Mouse (Mus musculus) limb, embryonic 13.5 days (tissue): Measurements from ENCODE around the gene Cdc37. TPM values are rescaled to one million over a fixed set of nuclear protein-coding genes. Genes with fewer than 3 reads are reported as not detected.

Source experiments
- ATAC-seq: fragments of 200-750 bp; cut with Nextera tagmentation; 2 replicates; pipeline ENCODE4 v1.8.0; 2017; ENCODE audit warnings: low read depth, moderate number of reproducible peaks, moderate TSS enrichment; ENCODE audit not compliant: low FRiP score
- H3K27ac ChIP-seq: fragments of 300-500 bp; sonication (generic); 2 replicates; pipeline ENCODE4 v1.5.1; 2015; ENCODE audit warnings: inconsistent platforms, mild to moderate bottlenecking, moderate library complexity
- H3K27me3 ChIP-seq: fragments of 300-500 bp; sonication (generic); 2 replicates; pipeline ENCODE4 v1.6.1; 2015; ENCODE audit warnings: mild to moderate bottlenecking, inconsistent platforms
- H3K36me3 ChIP-seq: fragments of 300-500 bp; sonication (generic); 2 replicates; pipeline ENCODE4 v1.6.1; 2015; ENCODE audit warnings: inconsistent platforms, mild to moderate bottlenecking, moderate library complexity
- H3K4me1 ChIP-seq: fragments of 300-500 bp; sonication (generic); 2 replicates; pipeline ENCODE4 v1.6.1; 2015; ENCODE audit warnings: inconsistent platforms
- H3K4me2 ChIP-seq: fragments of 300-500 bp; sonication (generic); replicated peaks from 2 replicates; pipeline ENCODE4 v1.6.1; 2015; ENCODE audit warnings: inconsistent platforms, mild to moderate bottlenecking, moderate library complexity
- H3K4me3 ChIP-seq: fragments of 300-500 bp; sonication (generic); 2 replicates; pipeline ENCODE4 v1.5.1; 2015; ENCODE audit warnings: moderate library complexity, mild to moderate bottlenecking, inconsistent platforms
- H3K9ac ChIP-seq: fragments of 300-500 bp; sonication (generic); 2 replicates; pipeline ENCODE4 v1.6.1; 2015; ENCODE audit warnings: mild to moderate bottlenecking, inconsistent platforms
- H3K9me3 ChIP-seq: fragments of 300-500 bp; sonication (generic); 2 replicates; pipeline ENCODE4 v1.6.1; 2016; ENCODE audit warnings: inconsistent platforms
- WGBS: fragments of 180-500 bp; shearing (Covaris S2); methylation state at CpG from one replicate; pipeline ENCODE4 v1.1.7; 2015; 5-methylcytosine and 5-hydroxymethylcytosine counted together
- polyA plus RNA-seq: library from polyadenylated mRNA; unstranded; fragments of >200 nt; fragmentation: Nextera tagmentation; extraction: Ambion mirVana; gene quantifications from 2 replicates; pipeline ENCODE4 v1.2.1, GENCODE M21; 2015

The Cdc37 gene
- polyA plus RNA-seq, 1 experiment from 2014 or later = 320 TPM

DNA sequence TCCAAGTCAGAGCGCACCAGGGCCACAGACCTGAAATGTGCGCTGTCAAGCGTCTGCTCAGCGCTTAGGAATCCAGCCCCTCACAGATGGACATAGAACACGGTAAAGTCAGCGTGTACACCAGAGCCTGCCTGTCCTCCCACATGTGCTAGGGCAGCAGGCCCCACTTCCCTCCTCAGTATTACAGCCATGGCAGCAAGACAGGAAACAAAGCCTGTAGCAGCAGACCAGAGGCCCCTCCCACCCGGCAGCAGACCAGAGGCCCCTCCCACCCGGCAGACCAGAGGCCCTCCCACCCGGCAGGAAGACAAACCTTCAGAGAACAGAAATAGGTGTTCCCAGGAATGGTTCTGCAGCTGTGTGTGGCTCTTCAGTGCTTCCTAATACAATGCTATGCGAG, 3.1 kb downstream of the Cdc37 start:
- Histone ChIP-seq H3K4me1 (peaks cover 34% of the 10 kb centered on the region), H3K9ac (peak overlapping the region; percentile 63), H3K27ac (no peak overlapping the region), H3K9me3 (no peaks in the 10 kb centered on the region), H3K4me3 (peak overlapping the region; percentile 23), H3K27me3 (no peaks in the 10 kb centered on the region), H3K36me3 (peaks cover 54% of the 10 kb centered on the region), H3K4me2 (peak overlapping the region; percentile 96)
- ATAC-seq = no peak
- WGBS = 42% methylated on average over 10 of the region's 10 CpGs

DNA sequence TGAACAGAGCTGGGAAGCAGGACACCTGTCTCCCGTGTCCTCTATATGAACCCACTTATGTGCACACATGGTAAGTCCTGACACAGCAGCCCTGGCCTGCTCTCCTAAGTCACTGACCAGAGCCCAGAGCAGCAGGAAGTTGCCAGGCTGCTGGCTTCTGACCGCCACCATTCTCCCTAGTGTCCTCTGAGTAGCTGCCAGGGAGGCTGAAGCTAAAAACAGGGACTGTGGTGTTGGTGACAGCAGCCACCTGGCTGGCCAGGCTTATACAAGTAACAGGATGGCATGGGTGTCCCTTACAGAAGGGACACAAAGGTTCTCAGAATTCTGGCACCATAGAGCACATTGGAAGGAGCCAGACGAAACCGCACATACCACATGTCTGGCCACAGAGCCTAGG, 4.4 kb downstream of the Cdc37 start:
- ATAC-seq = no peak
- Histone ChIP-seq H3K4me2 (no peak overlapping the region), H3K4me3 (no peak overlapping the region), H3K27ac (no peak overlapping the region), H3K9me3 (no peaks in the 10 kb centered on the region), H3K27me3 (no peaks in the 10 kb centered on the region), H3K36me3 (peaks cover 67% of the 10 kb centered on the region), H3K9ac (no peak overlapping the region), H3K4me1 (peaks cover 34% of the 10 kb centered on the region)
- 93% methylated on average over 4 of the region's 4 CpGs for WGBS

GRCm38 (mm10) chr9:21144361-21144760, 5.4 kb downstream of the Cdc37 start:
- 89% methylated on average over 3 of the region's 3 CpGs for WGBS

GRCm38 (mm10) chr9:21141922-21142321, 7.9 kb downstream of the Cdc37 start:
- H3K4me2 ChIP-seq = no peak overlapping the region
- H3K36me3 ChIP-seq = peaks cover 97% of the 10 kb centered on the region
- 90% methylated on average over 14 of the region's 14 CpGs for WGBS

More at GRCm38 (mm10) chr9:21144361-21144760, 5.4 kb downstream of the Cdc37 start:
- Histone ChIP-seq H3K27me3 (no peaks in the 10 kb centered on the region), H3K4me1 (peaks cover 32% of the 10 kb centered on the region), H3K9me3 (no peaks in the 10 kb centered on the region), H3K27ac (no peak overlapping the region), H3K9ac (no peak overlapping the region), H3K4me3 (no peak overlapping the region), H3K36me3 (peaks cover 78% of the 10 kb centered on the region), H3K4me2 (no peak overlapping the region)
- no peak for ATAC-seq

DNA sequence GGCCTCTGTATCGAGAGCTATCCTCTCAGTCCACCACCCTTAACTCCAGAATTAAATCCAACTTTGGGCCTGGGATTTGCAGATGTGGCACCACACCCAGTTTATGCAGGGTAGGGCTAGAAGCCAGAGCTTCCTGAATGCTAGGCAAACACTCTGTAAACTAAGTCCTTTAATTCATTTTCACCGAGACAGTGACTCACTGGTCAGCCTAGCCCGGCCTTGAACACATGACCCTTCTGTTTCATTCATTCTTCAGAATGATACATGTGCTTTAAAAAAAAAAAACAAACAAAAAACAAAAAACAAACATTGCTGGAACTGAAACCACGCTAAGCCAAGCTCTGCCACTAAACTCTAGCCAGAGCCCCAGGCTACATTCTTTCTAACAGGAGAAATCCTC, 11.4 kb downstream of the Cdc37 start:
- no peak overlapping the region for H3K27ac ChIP-seq
- no peak overlapping the region for H3K4me2 ChIP-seq
- no peak overlapping the region for H3K4me3 ChIP-seq
- H3K36me3 ChIP-seq = peaks cover 71% of the 10 kb centered on the region
- H3K9ac ChIP-seq = no peak overlapping the region
- H3K27me3 ChIP-seq = no peaks in the 10 kb centered on the region
- ATAC-seq = no peak
- no peaks in the 10 kb centered on the region for H3K4me1 ChIP-seq
- 81% methylated on average over 4 of the region's 4 CpGs for WGBS
- no peaks in the 10 kb centered on the region for H3K9me3 ChIP-seq

More at GRCm38 (mm10) chr9:21141922-21142321, 7.9 kb downstream of the Cdc37 start:
- no peak overlapping the region for H3K9ac ChIP-seq
- H3K4me1 ChIP-seq = peaks cover 9% of the 10 kb centered on the region
- no peaks in the 10 kb centered on the region for H3K27me3 ChIP-seq
- H3K4me3 ChIP-seq = no peak overlapping the region
- ATAC-seq = no peak
- H3K27ac ChIP-seq = no peak overlapping the region
- H3K9me3 ChIP-seq = no peaks in the 10 kb centered on the region

DNA sequence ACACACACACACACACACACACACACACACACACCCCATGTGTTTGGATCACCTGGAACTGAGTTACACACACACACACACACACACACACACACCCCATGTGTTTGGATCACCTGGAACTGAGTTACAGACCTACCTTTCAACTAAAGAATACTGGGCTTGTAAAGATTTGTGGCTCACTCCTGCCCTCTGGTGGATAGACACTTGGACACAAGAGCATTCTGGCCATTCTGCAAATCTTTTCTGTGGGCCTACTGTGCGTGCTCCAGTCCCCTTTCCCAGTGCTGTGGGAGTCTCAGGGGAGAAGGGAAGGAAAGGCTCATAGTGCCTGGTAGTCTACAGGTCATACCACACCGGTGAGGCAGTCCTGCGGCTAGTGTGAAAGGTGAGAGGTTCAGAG, 12.6 kb downstream of the Cdc37 start:
- Histone ChIP-seq H3K4me1 (no peaks in the 10 kb centered on the region), H3K9ac (no peak overlapping the region), H3K9me3 (no peaks in the 10 kb centered on the region), H3K27ac (no peak overlapping the region), H3K4me2 (no peak overlapping the region), H3K4me3 (no peak overlapping the region), H3K36me3 (peaks cover 60% of the 10 kb centered on the region), H3K27me3 (no peaks in the 10 kb centered on the region)
- WGBS = 42% methylated on average over 3 of the region's 3 CpGs
- ATAC-seq = peak; percentile 9; the same call in 1 of the 2 replicates

- Histone ChIP-seq H3K9me3 (no peaks in the 10 kb centered on the region), H3K27me3 (no peaks in the 10 kb centered on the region), H3K9ac (no peak overlapping the region; the same call in 1 of the 2 replicates), H3K4me2 (no peak overlapping the region), H3K27ac (no peak overlapping the region), H3K4me1 (no peaks in the 10 kb centered on the region), H3K4me3 (no peak overlapping the region), H3K36me3 (peaks cover 51% of the 10 kb centered on the region)
- 85% methylated on average over 6 of the region's 6 CpGs for WGBS
- ATAC-seq = no peak
Measured at GRCm38 (mm10) chr9:21136401-21136800, 13.4 kb downstream of the Cdc37 start.

- Histone ChIP-seq H3K4me3 (no peak overlapping the region), H3K9me3 (no peaks in the 10 kb centered on the region), H3K36me3 (peaks cover 47% of the 10 kb centered on the region), H3K27me3 (no peaks in the 10 kb centered on the region), H3K4me1 (no peaks in the 10 kb centered on the region), H3K9ac (no peak overlapping the region; the same call in 1 of the 2 replicates), H3K27ac (no peak overlapping the region), H3K4me2 (no peak overlapping the region)
- 87% methylated on average over 1 of the region's 1 CpGs for WGBS
- no peak for ATAC-seq
Measured at GRCm38 (mm10) chr9:21135941-21136381, 13.8 kb downstream of the Cdc37 start.

- Histone ChIP-seq H3K36me3 (peaks cover 41% of the 10 kb centered on the region), H3K4me3 (no peak overlapping the region), H3K4me2 (no peak overlapping the region), H3K9ac (no peak overlapping the region), H3K4me1 (peaks cover 2% of the 10 kb centered on the region), H3K27ac (no peak overlapping the region), H3K27me3 (no peaks in the 10 kb centered on the region), H3K9me3 (no peaks in the 10 kb centered on the region)
- ATAC-seq = no peak
- WGBS = 84% methylated on average over 4 of the region's 4 CpGs
Measured at GRCm38 (mm10) chr9:21135329-21135890, 14.4 kb downstream of the Cdc37 start.

GRCm38 (mm10) chr9:21134595-21135328, 15.0 kb downstream of the Cdc37 start:
- no peaks in the 10 kb centered on the region for H3K9me3 ChIP-seq
- H3K27ac ChIP-seq = no peak overlapping the region
- peaks cover 35% of the 10 kb centered on the region for H3K36me3 ChIP-seq
- no peaks in the 10 kb centered on the region for H3K27me3 ChIP-seq
- H3K4me2 ChIP-seq = no peak overlapping the region
- WGBS = 69% methylated on average over 9 of the region's 9 CpGs
- H3K9ac ChIP-seq = no peak overlapping the region
- peaks cover 6% of the 10 kb centered on the region for H3K4me1 ChIP-seq
- no peak for ATAC-seq
- no peak overlapping the region for H3K4me3 ChIP-seq

DNA sequence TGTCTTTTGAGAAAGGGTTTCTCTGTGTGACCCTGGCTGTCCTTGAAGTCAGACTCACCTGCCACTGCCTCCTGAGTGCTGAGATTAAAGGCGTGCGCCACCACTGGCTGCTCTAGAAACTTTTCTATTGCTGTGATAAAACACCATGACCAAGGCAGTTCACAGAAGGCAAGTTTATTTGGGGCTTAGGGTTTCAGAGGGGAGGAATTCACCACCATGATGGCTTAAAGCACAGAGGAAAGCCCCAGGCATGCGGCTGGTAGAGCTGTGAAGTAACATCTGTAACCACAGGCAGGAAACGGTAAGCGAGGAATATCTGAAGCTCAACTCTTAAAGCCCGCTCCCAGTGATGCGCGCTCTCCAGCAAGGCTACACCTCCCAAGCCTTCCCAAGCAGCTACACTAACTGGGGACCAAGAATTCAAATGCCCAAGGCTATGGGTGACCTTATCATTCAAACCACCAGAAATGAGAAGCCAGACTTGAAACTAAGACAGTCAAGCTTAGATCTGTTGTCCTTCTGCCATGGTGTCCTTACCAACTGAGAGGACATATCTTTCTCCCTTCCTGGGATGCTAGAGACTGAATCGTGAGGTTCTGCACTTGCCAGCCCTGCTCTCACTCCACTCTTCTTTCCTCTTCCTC, 16.6 kb downstream of the Cdc37 start:
- no peak overlapping the region for H3K4me3 ChIP-seq
- peaks cover 22% of the 10 kb centered on the region for H3K36me3 ChIP-seq
- no peak overlapping the region for H3K27ac ChIP-seq
- H3K27me3 ChIP-seq = no peaks in the 10 kb centered on the region
- H3K9ac ChIP-seq = no peak overlapping the region; the same call in 1 of the 2 replicates
- H3K4me1 ChIP-seq = peaks cover 6% of the 10 kb centered on the region
- 75% methylated on average over 9 of the region's 9 CpGs for WGBS
- no peak for ATAC-seq
- H3K4me2 ChIP-seq = no peak overlapping the region
- H3K9me3 ChIP-seq = no peaks in the 10 kb centered on the region

- no peak overlapping the region for H3K9ac ChIP-seq
- no peak overlapping the region for H3K27ac ChIP-seq
- no peak overlapping the region for H3K4me2 ChIP-seq
- WGBS = 83% methylated on average over 12 of the region's 12 CpGs
- ATAC-seq = no peak
- no peaks in the 10 kb centered on the region for H3K27me3 ChIP-seq
- H3K9me3 ChIP-seq = no peaks in the 10 kb centered on the region
- H3K36me3 ChIP-seq = peaks cover 20% of the 10 kb centered on the region
- peaks cover 6% of the 10 kb centered on the region for H3K4me1 ChIP-seq
- no peak overlapping the region for H3K4me3 ChIP-seq
Measured at GRCm38 (mm10) chr9:21132102-21132775, 17.5 kb downstream of the Cdc37 start.
